ENCODE assay signal across 8 mouse cellular contexts in genomic region chr8:11001062-11001549, GRCm38 (mm10). TPM values are rescaled to one million over a fixed set of nuclear protein-coding genes. Genes with fewer than 3 reads are reported as not detected.
DNase-seq lines count a peak whose midpoint lies in the region; ATAC-seq and TF ChIP-seq lines count a peak whose summit lies in the region.

No protein-coding gene starts in this region.

- no peak for TF ChIP-seq CTCF in brain, embryonic 14.5 days (IDR thresholded peaks at IDR 0.05; ENCODE audit: borderline replicate concordance, extremely low read depth, insufficient read depth, insufficient read length)

- peak overlapping the region; percentile 95 for H3K9ac ChIP-seq in heart, embryonic 13.5 days
- no peak overlapping the region for H3K9ac ChIP-seq in limb, embryonic 15.5 days
- H3K9ac ChIP-seq in midbrain, embryonic 13.5 days (replicated peaks): peak overlapping the region; percentile 45

- peak; percentile 44 for ATAC-seq in frontal cortex, adult (ENCODE audit: low TSS enrichment)
- peak; percentile 44 for ATAC-seq in heart, embryonic 13.5 days (ENCODE audit: extremely low read depth, insufficient number of reproducible peaks, low FRiP score, low TSS enrichment)
- ATAC-seq in limb, embryonic 15.5 days (ENCODE audit: insufficient number of reproducible peaks, low FRiP score, low TSS enrichment, low read depth): no peak
- ATAC-seq in midbrain, embryonic 13.5 days: no peak

- TF ChIP-seq POLR2A in brain, embryonic 14.5 days (IDR thresholded peaks at IDR 0.05; ENCODE audit: borderline replicate concordance, extremely low read depth, insufficient read depth, insufficient read length, poor library complexity, severe bottlenecking): no peak

- peaks cover 29% of the 10 kb centered on the region for H3K36me3 ChIP-seq in heart, embryonic 13.5 days
- peaks cover 10% of the 10 kb centered on the region for H3K36me3 ChIP-seq in limb, embryonic 15.5 days
- peaks cover 15% of the 10 kb centered on the region; the same call in 1 of the 2 replicates for H3K36me3 ChIP-seq in midbrain, embryonic 13.5 days

- intact Hi-C loops in gastrocnemius, postnatal 36 days (cut with DNase I): no loop called here

- H3K4me3 ChIP-seq in heart, embryonic 13.5 days: peak overlapping the region; percentile 84
- peak overlapping the region; percentile 86 for H3K4me3 ChIP-seq in limb, embryonic 15.5 days
- H3K4me3 ChIP-seq in midbrain, embryonic 13.5 days (replicated peaks): peak overlapping the region; percentile 62

- peak overlapping the region; percentile 77 for H3K27ac ChIP-seq in heart, embryonic 13.5 days (replicated peaks)
- H3K27ac ChIP-seq in limb, embryonic 15.5 days: peak overlapping the region; percentile 28; the same call in 1 of the 2 replicates
- peak overlapping the region; percentile 57 for H3K27ac ChIP-seq in midbrain, embryonic 13.5 days

- WGBS in heart, embryonic 13.5 days: 1% methylated on average over 6 of the region's 6 CpGs
- 8% methylated on average over 6 of the region's 6 CpGs for WGBS in limb, embryonic 15.5 days
- 1% methylated on average over 6 of the region's 6 CpGs for WGBS in midbrain, embryonic 13.5 days

- H3K27me3 ChIP-seq in heart, embryonic 13.5 days (replicated peaks): no peaks in the 10 kb centered on the region; the same call in none of the 2 replicates
- H3K27me3 ChIP-seq in limb, embryonic 15.5 days: no peaks in the 10 kb centered on the region
- H3K27me3 ChIP-seq in midbrain, embryonic 13.5 days: no peaks in the 10 kb centered on the region

- no peaks in the 10 kb centered on the region for H3K9me3 ChIP-seq in heart, embryonic 13.5 days
- H3K9me3 ChIP-seq in limb, embryonic 15.5 days: no peaks in the 10 kb centered on the region
- H3K9me3 ChIP-seq in midbrain, embryonic 13.5 days: no peaks in the 10 kb centered on the region

- H3K4me2 ChIP-seq in heart, embryonic 13.5 days: peak overlapping the region; percentile 91
- H3K4me2 ChIP-seq in limb, embryonic 15.5 days: peak overlapping the region; percentile 93
- H3K4me2 ChIP-seq in midbrain, embryonic 13.5 days (replicated peaks): peak overlapping the region; percentile 79

- H3K4me1 ChIP-seq in heart, embryonic 13.5 days: peaks cover 89% of the 10 kb centered on the region
- peaks cover 69% of the 10 kb centered on the region for H3K4me1 ChIP-seq in limb, embryonic 15.5 days
- peaks cover 93% of the 10 kb centered on the region for H3K4me1 ChIP-seq in midbrain, embryonic 13.5 days (replicated peaks)

- no peak for DNase-seq in frontal cortex, postnatal 10 days (ENCODE audit: low spot score in 2 of 2)
- DNase-seq in brain, embryonic 14.5 days (ENCODE audit: low read depth): peak; percentile 81
- no peak for DNase-seq in gastrocnemius, postnatal 36 days
- DNase-seq in layer of hippocampus, adult 9-11 months: no peak

RNA-seq across cellular contexts. Expression of gene Irs2, which starts 7.2 kb away (rescaled TPM):
- 9.7 and 17.6 TPM in 2 replicates for polyA plus RNA-seq in brain, embryonic 14.5 days (2012; rRNA removed)
- polyA plus RNA-seq in heart, embryonic 13.5 days (2015; fragmentation: Nextera tagmentation; extraction: Ambion mirVana): 3.0 and 3.2 TPM in 2 replicates
- 5.1 and 6.5 TPM in 2 replicates for polyA plus RNA-seq in limb, embryonic 15.5 days (2015; fragmentation: Nextera tagmentation; extraction: Ambion mirVana)
- 5.6 and 5.9 TPM in 2 replicates for polyA plus RNA-seq in midbrain, embryonic 13.5 days (2015; fragmentation: Nextera tagmentation; extraction: Ambion mirVana)
- 10 to 100 TPM; 17.9 to 18.9 TPM for total RNA-seq in gastrocnemius, postnatal 36 days (2021)

Comparison
In these comparisons a context has a peak if more than half of its experiments do, and no peak if none do; other contexts are left out.
1. ATAC-seq: peak in frontal cortex, adult (single experiment) and heart, embryonic 13.5 days (single experiment); none in limb, embryonic 15.5 days (single experiment) and midbrain, embryonic 13.5 days (single experiment).
2. Peak in every context shown above with its lines, with median percentiles within 50 percentile points of each other: H3K27ac ChIP-seq, H3K4me2 ChIP-seq and H3K4me3 ChIP-seq.